Mouse (Mus musculus): ENCODE results near the gene Fam198b.

Fam198b gene

GRCm38 (mm10) chr3:79884305-79884704 is at the start of gene Fam198b:
Gene Fam198b, plus strand, starts transcription at chr3:79884533.
- no peak for DNase-seq

- DNase-seq = no peak
Measured at GRCm38 (mm10) chr3:79838751-79839150, 45.6 kb upstream of the Fam198b start.

GRCm38 (mm10) chr3:79841475-79841874 is 42.9 kb upstream of the Fam198b start:
- no peak for DNase-seq

- peak; percentile 79 for DNase-seq
Measured at GRCm38 (mm10) chr3:79842165-79842564, 42.2 kb upstream of the Fam198b start.

GRCm38 (mm10) chr3:79842616-79843016 is 41.7 kb upstream of the Fam198b start:
- DNase-seq = peak; percentile 83

GRCm38 (mm10) chr3:79843999-79844398 is 40.3 kb upstream of the Fam198b start:
- DNase-seq = no peak

GRCm38 (mm10) chr3:79846633-79847032 is 37.7 kb upstream of the Fam198b start:
- DNase-seq = no peak

GRCm38 (mm10) chr3:79848841-79849240 is 35.5 kb upstream of the Fam198b start:
- no peak for DNase-seq

- peak; percentile 67 for DNase-seq
Measured at GRCm38 (mm10) chr3:79849621-79850020, 34.7 kb upstream of the Fam198b start.

- no peak for DNase-seq
Measured at GRCm38 (mm10) chr3:79850656-79851055, 33.7 kb upstream of the Fam198b start.

GRCm38 (mm10) chr3:79852108-79852507 is 32.2 kb upstream of the Fam198b start:
- DNase-seq = no peak

- no peak for DNase-seq
Measured at GRCm38 (mm10) chr3:79852654-79853166, 31.6 kb upstream of the Fam198b start, which contains the start of gene Tmem144. Gene Tmem144, minus strand, starts transcription at chr3:79852773.

GRCm38 (mm10) chr3:79857780-79858179 is 26.6 kb upstream of the Fam198b start:
- no peak for DNase-seq

- DNase-seq = no peak
Measured at GRCm38 (mm10) chr3:79858221-79858620, 26.1 kb upstream of the Fam198b start.

GRCm38 (mm10) chr3:79864824-79865223 is 19.5 kb upstream of the Fam198b start:
- DNase-seq = no peak

GRCm38 (mm10) chr3:79866089-79866488 is 18.2 kb upstream of the Fam198b start:
- peak; percentile 42 for DNase-seq

- no peak for DNase-seq
Measured at GRCm38 (mm10) chr3:79866526-79866925, 17.8 kb upstream of the Fam198b start.

GRCm38 (mm10) chr3:79867121-79867709 is 17.1 kb upstream of the Fam198b start:
- no peak for DNase-seq

- DNase-seq = no peak
Measured at GRCm38 (mm10) chr3:79875471-79875870, 8.9 kb upstream of the Fam198b start.

GRCm38 (mm10) chr3:79878350-79878749 is 6.0 kb upstream of the Fam198b start:
- DNase-seq = peak; percentile 24

- no peak for DNase-seq
Measured at GRCm38 (mm10) chr3:79879246-79879645, 5.1 kb upstream of the Fam198b start.

- DNase-seq = no peak
Measured at GRCm38 (mm10) chr3:79881645-79882044, 2.7 kb upstream of the Fam198b start.

GRCm38 (mm10) chr3:79883092-79883491 is 1.2 kb upstream of the Fam198b start:
- DNase-seq = peak; percentile 74

GRCm38 (mm10) chr3:79884761-79885189 is 442 bp downstream of the Fam198b start:
- peak; percentile 70 for DNase-seq
